ENCODE assay signal across 26 mouse cellular contexts in the genomic region with DNA sequence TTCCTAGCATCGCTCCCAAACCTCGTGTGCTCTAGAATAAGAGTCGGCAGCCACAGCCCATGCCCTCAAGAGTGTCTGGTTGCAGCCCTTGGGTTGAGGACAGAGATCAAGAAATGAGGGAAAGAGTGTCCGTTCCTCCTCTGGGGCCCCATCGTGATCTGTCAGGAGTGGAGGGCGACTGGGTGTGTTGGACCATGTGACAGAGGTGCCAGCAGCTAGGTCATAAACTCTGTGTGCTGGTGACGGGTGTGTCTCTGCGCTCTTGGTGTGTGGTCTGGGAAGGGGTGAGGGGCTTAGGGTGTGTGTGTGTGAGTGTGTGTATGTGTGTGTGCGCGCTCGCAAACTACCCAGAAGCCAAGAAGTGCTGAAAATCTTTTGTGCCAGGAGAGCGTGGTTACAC.
"Had no signal": no experiment of that assay in that cellular context is flagged by ENCODE, and none has a peak within 500 bp of the region (broad histone marks: within the 10 kb centered on the region; RNA-seq: fewer than 3 reads in every experiment).

No protein-coding gene starts in this region.

- H3K9ac ChIP-seq: kidney, embryonic 15.5 days; limb, embryonic 12.5 days; limb, embryonic 15.5 days; liver, embryonic 14.5 days; liver, postnatal 0 days; lung, embryonic 14.5 days; neural tube, embryonic 12.5 days; neural tube, embryonic 15.5 days had no signal

- H3K27me3 ChIP-seq: limb, embryonic 15.5 days; neural tube, embryonic 12.5 days; neural tube, embryonic 15.5 days had no signal

- H3K4me2 ChIP-seq: kidney, embryonic 15.5 days; limb, embryonic 12.5 days; limb, embryonic 15.5 days; liver, embryonic 11.5 days; lung, embryonic 14.5 days; midbrain, embryonic 11.5 days; neural tube, embryonic 12.5 days; neural tube, embryonic 15.5 days had no signal

- H3K36me3 ChIP-seq: kidney, embryonic 15.5 days; limb, embryonic 12.5 days; limb, embryonic 15.5 days; neural tube, embryonic 12.5 days; neural tube, embryonic 15.5 days had no signal

- H3K4me1 ChIP-seq: limb, embryonic 12.5 days; limb, embryonic 15.5 days; megakaryocyte, embryonic 14.5 days; neural tube, embryonic 12.5 days had no signal

- H3K27ac ChIP-seq: hindbrain, postnatal 0 days; kidney, embryonic 15.5 days; limb, embryonic 12.5 days; limb, embryonic 15.5 days; liver, embryonic 14.5 days; neural tube, embryonic 12.5 days had no signal

- DNase-seq: kidney, adult 8-10 months; kidney, postnatal 14 days; kidney, postnatal 4 days; left cerebral cortex, postnatal 4 days; liver, postnatal 0 days; lung, embryonic 14.5 days; lung, postnatal 36 days; midbrain, embryonic 14.5 days; right cerebral cortex, adult 18-20 months; right cerebral cortex, postnatal 14 days; right cerebral cortex, postnatal 4 days; spleen, adult 18-20 months; thymus, adult 18-20 months; thymus, postnatal 4 days had no signal

- H3K4me3 ChIP-seq: kidney, embryonic 15.5 days; limb, embryonic 12.5 days; limb, embryonic 15.5 days; megakaryocyte, embryonic 14.5 days; neural tube, embryonic 12.5 days; neural tube, embryonic 15.5 days had no signal

- H3K9me3 ChIP-seq: kidney, embryonic 15.5 days; limb, embryonic 12.5 days; limb, embryonic 15.5 days; megakaryocyte, embryonic 14.5 days; neural tube, embryonic 12.5 days; neural tube, embryonic 15.5 days had no signal

- ATAC-seq: hindbrain, postnatal 0 days; inflammation-experienced regulatory T-cells, adult 6 months; liver, postnatal 0 days; lung, postnatal 0 days had no signal
